Mouse (Mus musculus): ENCODE results near the gene Agt.

- no peak for TF ChIP-seq CTCF (IDR thresholded peaks at IDR 0.05; ENCODE audit: borderline replicate concordance, insufficient read depth, low read depth, low read length)
- no peak for TF ChIP-seq POLR2A (IDR thresholded peaks at IDR 0.05; ENCODE audit: borderline replicate concordance, insufficient read depth, low read length)
Measured at GRCm38 (mm10) chr8:124555113-124555750, 14.3 kb downstream of the Agt start.

All from cerebellum, adult 2 months (tissue).